Mouse (Mus musculus): ENCODE measurements at regions not wholly inside any gene's neighbourhood (a gene's known extent, or its start where the extent isn't known, plus 50 kb on each side); places are given as distances from the start of the nearest gene placed in this dataset.

DNA sequence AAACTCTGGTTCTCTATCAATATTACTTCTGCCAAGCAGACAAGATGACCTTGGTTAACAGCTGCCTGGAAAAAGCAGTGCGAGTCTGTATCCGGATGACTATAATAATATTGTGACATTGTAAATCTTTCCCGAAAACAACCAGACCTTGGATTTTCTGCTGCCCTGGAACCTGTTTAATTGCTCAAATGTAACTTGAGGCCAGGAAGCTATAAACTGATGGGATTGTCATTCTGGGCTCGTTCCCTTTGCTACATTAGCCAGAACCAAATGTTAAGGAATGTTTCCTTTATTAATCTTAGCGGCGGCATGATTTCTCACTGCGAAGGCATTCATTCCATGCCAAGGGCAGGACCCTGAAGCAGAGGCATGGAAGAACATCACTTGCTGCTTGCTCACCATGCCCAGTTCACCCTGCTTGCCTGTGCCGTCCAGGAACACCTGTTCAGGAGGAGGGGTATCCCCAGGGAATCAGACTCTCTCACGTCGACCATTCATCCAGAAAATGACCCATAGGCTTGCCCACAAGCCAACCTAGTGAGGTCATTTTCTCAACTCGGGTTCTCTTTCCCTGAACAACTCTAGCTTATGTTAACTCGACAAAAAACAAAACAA is 125.3 kb upstream of the Spin1 start:
- no peak overlapping the region for H3K27ac ChIP-seq (ENCODE audit: low read depth, low read length)
- H3K4me1 ChIP-seq (ENCODE audit: insufficient read depth), result no peaks in the 10 kb centered on the region
- ATAC-seq (no peak), DNase-seq (no peak)
- no peaks in the 10 kb centered on the region for H3K36me3 ChIP-seq (ENCODE audit: insufficient read depth)
- H3K4me2 ChIP-seq (ENCODE audit: low read depth), result no peak overlapping the region
- H3K27me3 ChIP-seq (ENCODE audit: insufficient read depth, low read length), result no peaks in the 10 kb centered on the region
- no peak overlapping the region for H3K9ac ChIP-seq
- no peaks in the 10 kb centered on the region for H3K9me3 ChIP-seq (ENCODE audit: low read length)
- TF ChIP-seq CTCF (IDR thresholded peaks at IDR 0.05; ENCODE audit: low read depth), result no peak
- WGBS, result 75% methylated on average over 12 of the region's 12 CpGs
- no peak overlapping the region for H3K4me3 ChIP-seq (ENCODE audit: low read depth, low read length)

GRCm38 (mm10) chr13:50982005-50982404 is 118.7 kb upstream of the Spin1 start:
- ATAC-seq, result no peak
- 38% methylated on average over 1 of the region's 1 CpGs for WGBS
- H3K9me3 ChIP-seq (ENCODE audit: low read length), result no peaks in the 10 kb centered on the region

GRCm38 (mm10) chr13:50982990-50983389 is 117.7 kb upstream of the Spin1 start:
- ATAC-seq (no peak), DNase-seq (no peak)
- Histone ChIP-seq H3K36me3 (ENCODE audit: insufficient read depth) (no peaks in the 10 kb centered on the region), H3K27me3 (ENCODE audit: insufficient read depth, low read length) (no peaks in the 10 kb centered on the region), H3K27ac (ENCODE audit: low read depth, low read length) (no peak overlapping the region), H3K9me3 (ENCODE audit: low read length) (no peaks in the 10 kb centered on the region), H3K9ac (no peak overlapping the region), H3K4me2 (ENCODE audit: low read depth) (no peak overlapping the region), H3K4me1 (ENCODE audit: insufficient read depth) (no peaks in the 10 kb centered on the region), H3K4me3 (ENCODE audit: low read depth, low read length) (no peak overlapping the region)
- TF ChIP-seq CTCF (IDR thresholded peaks at IDR 0.05; ENCODE audit: low read depth), result no peak
- WGBS, result 81% methylated on average over 10 of the region's 10 CpGs

More at GRCm38 (mm10) chr13:50982005-50982404, 118.7 kb upstream of the Spin1 start:
- Histone ChIP-seq H3K27ac (ENCODE audit: low read depth, low read length) (no peak overlapping the region), H3K4me2 (ENCODE audit: low read depth) (no peak overlapping the region), H3K4me1 (ENCODE audit: insufficient read depth) (no peaks in the 10 kb centered on the region), H3K27me3 (ENCODE audit: insufficient read depth, low read length) (no peaks in the 10 kb centered on the region), H3K4me3 (ENCODE audit: low read depth, low read length) (no peak overlapping the region), H3K36me3 (ENCODE audit: insufficient read depth) (no peaks in the 10 kb centered on the region), H3K9ac (no peak overlapping the region)
- no peak for DNase-seq
- no peak for TF ChIP-seq CTCF (IDR thresholded peaks at IDR 0.05; ENCODE audit: low read depth)

DNA sequence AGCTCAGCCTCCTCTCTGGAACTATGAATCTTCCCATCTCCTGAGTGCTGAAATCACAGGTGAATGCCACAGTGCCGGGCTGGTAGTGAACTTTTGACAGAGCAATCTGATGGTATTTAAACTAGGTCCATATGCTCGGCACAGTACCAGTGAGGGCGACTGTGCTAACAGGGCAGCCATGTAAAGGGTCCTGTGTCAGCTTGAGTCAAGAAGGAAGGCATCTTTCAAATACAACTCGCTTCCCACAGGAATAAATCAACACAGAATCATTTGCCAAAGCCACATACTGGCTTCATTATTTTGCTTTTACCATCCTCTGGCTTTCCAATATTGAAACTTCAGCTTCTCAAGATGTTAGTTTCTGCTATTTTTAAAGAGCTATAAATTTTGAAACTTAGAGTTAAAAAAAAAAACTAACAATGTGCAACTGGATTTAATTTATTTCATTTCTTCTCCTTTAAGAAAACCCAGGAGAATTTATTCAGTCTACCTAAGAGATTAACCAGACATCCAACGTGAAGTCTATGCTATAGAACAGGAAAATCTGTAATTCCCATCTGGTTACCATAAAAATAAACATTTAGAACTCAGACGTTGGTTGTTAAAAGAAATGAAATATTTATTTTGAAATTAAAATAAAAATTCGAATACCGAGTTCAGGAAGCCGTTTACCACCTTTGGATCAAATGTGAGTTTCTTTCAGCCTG is 108.8 kb upstream of the Spin1 start:
- ATAC-seq (no peak), DNase-seq (no peak)
- Histone ChIP-seq H3K4me3 (ENCODE audit: low read depth, low read length) (no peak overlapping the region), H3K27me3 (ENCODE audit: insufficient read depth, low read length) (no peaks in the 10 kb centered on the region), H3K9me3 (ENCODE audit: low read length) (no peaks in the 10 kb centered on the region), H3K9ac (no peak overlapping the region), H3K27ac (ENCODE audit: low read depth, low read length) (no peak overlapping the region), H3K4me2 (ENCODE audit: low read depth) (no peak overlapping the region), H3K4me1 (ENCODE audit: insufficient read depth) (no peaks in the 10 kb centered on the region), H3K36me3 (ENCODE audit: insufficient read depth) (no peaks in the 10 kb centered on the region)
- TF ChIP-seq CTCF (IDR thresholded peaks at IDR 0.05; ENCODE audit: low read depth), result no peak
- WGBS, result 81% methylated on average over 9 of the region's 9 CpGs

DNA sequence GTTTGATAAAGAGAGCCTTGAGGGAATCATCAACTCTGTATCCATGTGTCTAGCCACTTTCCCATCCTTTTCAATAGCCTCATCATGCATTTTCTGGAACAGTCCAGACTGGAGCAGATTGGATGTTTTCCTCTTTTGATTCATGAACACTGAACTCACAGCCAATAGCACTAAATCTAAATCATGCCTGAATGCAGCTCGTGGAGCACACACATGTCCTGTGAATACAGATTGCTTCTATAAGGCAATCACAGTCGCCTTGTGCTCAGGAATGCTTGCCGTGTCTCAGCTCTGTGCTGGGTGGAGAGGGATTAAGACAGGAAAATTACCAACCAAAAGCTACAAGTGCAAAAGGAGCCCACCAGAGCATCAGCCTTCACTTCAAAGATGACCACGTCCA is 100.9 kb upstream of the Spin1 start:
- H3K4me2 ChIP-seq (ENCODE audit: low read depth), result no peak overlapping the region
- H3K36me3 ChIP-seq (ENCODE audit: insufficient read depth), result no peaks in the 10 kb centered on the region
- no peaks in the 10 kb centered on the region for H3K27me3 ChIP-seq (ENCODE audit: insufficient read depth, low read length)
- DNase-seq (peak; percentile 24), ATAC-seq (peak; percentile 79)
- 57% methylated on average over 4 of the region's 4 CpGs for WGBS
- no peak overlapping the region for H3K4me3 ChIP-seq (ENCODE audit: low read depth, low read length)
- no peak overlapping the region for H3K9ac ChIP-seq
- H3K9me3 ChIP-seq (ENCODE audit: low read length), result no peaks in the 10 kb centered on the region
- no peak for TF ChIP-seq CTCF (IDR thresholded peaks at IDR 0.05; ENCODE audit: low read depth)
- no peaks in the 10 kb centered on the region for H3K4me1 ChIP-seq (ENCODE audit: insufficient read depth)
- no peak overlapping the region for H3K27ac ChIP-seq (ENCODE audit: low read depth, low read length)

DNA sequence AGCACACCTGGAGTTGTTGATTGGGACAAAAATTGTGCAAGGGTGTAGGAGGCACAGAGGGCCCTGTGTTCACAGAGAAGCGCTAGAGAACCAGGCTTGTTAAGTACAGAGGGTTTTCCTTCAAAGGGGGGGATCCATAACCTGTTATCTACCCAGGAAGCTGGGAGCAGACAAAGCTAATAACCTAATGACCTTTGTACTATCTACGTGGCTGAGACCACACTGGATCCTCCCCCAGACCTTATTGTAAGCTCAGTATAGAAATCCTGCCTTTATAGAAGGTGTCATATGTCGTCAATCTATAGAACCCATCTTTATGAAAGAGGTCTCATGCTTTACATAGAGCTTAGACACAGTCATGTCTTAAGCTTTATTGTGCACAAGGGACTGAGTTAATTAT is 95.9 kb upstream of the Spin1 start:
- Histone ChIP-seq H3K4me2 (ENCODE audit: low read depth) (no peak overlapping the region), H3K9me3 (ENCODE audit: low read length) (no peaks in the 10 kb centered on the region), H3K27me3 (ENCODE audit: insufficient read depth, low read length) (no peaks in the 10 kb centered on the region), H3K27ac (ENCODE audit: low read depth, low read length) (no peak overlapping the region), H3K9ac (no peak overlapping the region), H3K36me3 (ENCODE audit: insufficient read depth) (no peaks in the 10 kb centered on the region), H3K4me3 (ENCODE audit: low read depth, low read length) (no peak overlapping the region), H3K4me1 (ENCODE audit: insufficient read depth) (no peaks in the 10 kb centered on the region)
- 70% methylated on average over 3 of the region's 3 CpGs for WGBS
- TF ChIP-seq CTCF (IDR thresholded peaks at IDR 0.05; ENCODE audit: low read depth), result no peak
- DNase-seq (no peak), ATAC-seq (no peak)

GRCm38 (mm10) chr13:51010736-51011135 is 89.9 kb upstream of the Spin1 start:
- Histone ChIP-seq H3K9me3 (ENCODE audit: low read length) (no peaks in the 10 kb centered on the region), H3K9ac (no peak overlapping the region), H3K4me3 (ENCODE audit: low read depth, low read length) (no peak overlapping the region), H3K4me1 (ENCODE audit: insufficient read depth) (no peaks in the 10 kb centered on the region), H3K4me2 (ENCODE audit: low read depth) (no peak overlapping the region), H3K27me3 (ENCODE audit: insufficient read depth, low read length) (no peaks in the 10 kb centered on the region), H3K27ac (ENCODE audit: low read depth, low read length) (no peak overlapping the region), H3K36me3 (ENCODE audit: insufficient read depth) (no peaks in the 10 kb centered on the region)
- no peak for ATAC-seq
- no peak for DNase-seq
- TF ChIP-seq CTCF (IDR thresholded peaks at IDR 0.05; ENCODE audit: low read depth), result no peak
- WGBS, result 82% methylated on average over 7 of the region's 7 CpGs
